Mouse (Mus musculus) granulocyte monocyte progenitor cell, adult 5-6 weeks (primary cell): ENCODE data around the gene Cd44. TPM values are rescaled to one million over a fixed set of nuclear protein-coding genes. Genes with fewer than 3 reads are reported as not detected.

ENCODE experiments used
- ATAC-seq: replicated peaks from 2 replicates; pipeline ENCODE4 v1.8.0; 2016; ENCODE audit warnings: mild to moderate bottlenecking, moderate TSS enrichment, inconsistent platforms; ENCODE audit not compliant: poor library complexity, severe bottlenecking
- total RNA-seq, 2 experiments: library from RNA; stranded (forward) in 1 of 2; stranded (reverse) in 1 of 2; fragments of 200-712, 200-1000 nt in 1 of 2; fragments of >200 nt in 1 of 2; fragmentation: Nextera tagmentation in 1 of 2; gene quantifications; 2 replicates each; pipeline ENCODE4 v1.2.3; 2014 to 2017

Gene Cd44
- total RNA-seq (2014; fragmentation: Nextera tagmentation) (119 and 145 TPM in 2 replicates), total RNA-seq (2017) (130 and 135 TPM in 2 replicates)

GRCm38 (mm10) chr2:102900875-102901827, at the start of gene Cd44:
Cd44 (minus strand) TSS chr2:102901665.
- ATAC-seq, result peak; percentile 73

DNA sequence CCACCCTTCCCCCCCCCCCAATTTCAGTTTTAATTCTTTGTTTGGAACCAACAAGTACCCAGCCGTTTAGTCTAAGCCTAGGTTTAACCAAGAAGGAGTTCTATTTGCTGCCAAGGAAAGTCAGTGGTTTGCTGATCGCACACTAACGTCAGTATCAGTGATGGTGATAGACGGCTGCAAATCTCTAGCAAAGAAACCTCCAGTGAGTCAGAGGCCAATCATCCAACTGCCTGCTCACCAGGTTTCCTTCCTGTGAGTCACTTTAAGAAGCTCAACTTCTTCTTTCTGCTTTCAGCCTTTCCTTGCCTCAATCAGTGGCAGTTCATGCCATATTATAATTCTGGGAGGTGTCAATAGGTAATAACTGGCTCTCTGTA, 47.0 kb upstream of the Cd44 start:
- ATAC-seq, result peak; percentile 67

- peak; percentile 46 for ATAC-seq
Measured at GRCm38 (mm10) chr2:102947846-102948480, 46.5 kb upstream of the Cd44 start.

- ATAC-seq, result no peak
Measured at GRCm38 (mm10) chr2:102945111-102945510, 43.6 kb upstream of the Cd44 start.

DNA sequence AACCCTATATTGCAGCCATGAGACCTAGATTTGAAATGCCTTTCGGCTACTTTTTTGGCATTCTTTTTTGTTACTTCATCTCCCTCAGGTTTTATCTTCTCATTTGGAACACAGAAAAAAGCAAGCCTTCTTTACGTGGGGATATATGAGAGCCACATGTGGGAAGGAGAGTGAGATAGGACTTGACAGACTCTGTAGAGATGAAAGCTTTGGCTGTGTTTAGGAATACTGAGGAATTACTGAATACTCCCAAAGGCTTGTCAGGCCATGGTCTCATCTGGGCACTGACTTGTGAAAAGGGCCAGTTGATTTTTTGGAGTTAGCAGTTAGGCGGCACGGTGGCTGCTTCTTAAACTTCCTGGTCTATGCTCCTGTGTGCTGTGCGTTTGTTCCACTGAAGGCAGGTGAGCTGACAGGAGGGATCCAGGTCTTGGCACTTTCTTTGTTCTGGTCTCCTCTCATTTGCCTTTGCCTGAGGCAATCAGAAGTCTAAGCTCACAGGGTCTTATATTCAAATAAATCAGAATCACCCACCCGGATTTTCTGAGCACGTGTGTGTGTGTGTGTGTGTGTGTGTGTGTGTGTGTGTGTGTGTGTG, 43.0 kb upstream of the Cd44 start:
- no peak for ATAC-seq

- ATAC-seq, result peak; percentile 76
Measured at GRCm38 (mm10) chr2:102943983-102944382, 42.5 kb upstream of the Cd44 start.

GRCm38 (mm10) chr2:102942782-102943080, 41.3 kb upstream of the Cd44 start:
- no peak for ATAC-seq

DNA sequence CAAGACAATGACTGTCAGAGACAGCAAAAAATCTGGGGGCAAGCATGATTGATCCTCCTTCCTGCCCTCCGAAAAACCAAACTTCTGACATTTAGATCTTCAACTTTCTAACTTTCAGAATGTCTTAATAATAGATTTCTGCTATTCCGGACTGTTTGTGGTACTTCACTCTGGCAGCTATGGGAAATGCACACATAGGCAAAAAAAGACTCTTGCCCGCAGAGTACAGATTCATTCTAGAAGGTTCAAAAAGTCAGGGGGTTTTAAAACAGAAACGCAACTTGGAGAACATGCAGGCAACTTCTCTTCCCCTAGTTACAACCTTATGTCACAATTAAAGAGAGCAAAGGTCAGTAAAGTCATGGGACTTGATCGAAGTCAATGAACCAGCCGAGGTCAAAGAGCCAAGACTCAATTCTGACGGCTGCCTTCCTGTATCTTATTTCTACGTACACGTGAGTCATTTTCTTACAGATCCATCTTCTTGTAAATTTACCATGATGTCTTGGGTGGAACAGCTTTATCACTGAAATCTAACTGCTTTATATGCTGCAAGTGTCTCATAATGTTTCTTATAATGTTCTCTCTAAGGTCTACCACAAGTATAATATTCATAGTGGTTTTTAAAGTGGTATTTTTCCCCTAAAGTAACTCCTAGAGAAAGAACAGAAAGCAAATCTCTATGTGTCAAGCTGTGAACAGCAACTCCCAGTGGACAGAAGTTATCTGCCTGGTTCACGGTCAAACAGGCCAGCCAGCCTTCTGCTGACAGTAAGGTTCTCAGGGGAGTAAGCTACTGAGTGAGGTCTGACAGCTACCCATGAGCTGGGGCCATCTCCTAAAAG, 40.7 kb upstream of the Cd44 start:
- no peak for ATAC-seq

GRCm38 (mm10) chr2:102940813-102941361, 39.4 kb upstream of the Cd44 start:
- ATAC-seq, result no peak

- ATAC-seq, result peak; percentile 25
Measured at GRCm38 (mm10) chr2:102940158-102940557, 38.7 kb upstream of the Cd44 start.

DNA sequence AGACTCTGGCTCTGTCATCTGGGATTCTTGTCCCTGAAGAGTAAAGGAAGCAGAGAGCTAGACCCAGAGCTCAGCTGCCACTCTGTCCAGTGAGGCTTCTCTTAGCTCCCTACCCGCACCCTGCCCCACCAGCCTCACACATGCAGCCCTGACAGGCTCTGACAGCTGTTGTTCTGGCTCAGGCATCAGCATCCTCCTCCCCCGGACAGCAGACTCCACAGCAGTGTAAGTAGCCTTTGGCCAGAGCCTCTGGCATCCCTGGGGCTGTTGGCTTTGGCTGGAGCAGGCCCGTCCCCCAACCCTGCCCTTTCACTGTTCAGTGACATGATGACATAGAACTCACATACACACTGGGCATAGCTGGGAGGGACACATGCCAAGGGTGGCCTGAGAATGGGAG, 35.4 kb upstream of the Cd44 start:
- ATAC-seq, result no peak

DNA sequence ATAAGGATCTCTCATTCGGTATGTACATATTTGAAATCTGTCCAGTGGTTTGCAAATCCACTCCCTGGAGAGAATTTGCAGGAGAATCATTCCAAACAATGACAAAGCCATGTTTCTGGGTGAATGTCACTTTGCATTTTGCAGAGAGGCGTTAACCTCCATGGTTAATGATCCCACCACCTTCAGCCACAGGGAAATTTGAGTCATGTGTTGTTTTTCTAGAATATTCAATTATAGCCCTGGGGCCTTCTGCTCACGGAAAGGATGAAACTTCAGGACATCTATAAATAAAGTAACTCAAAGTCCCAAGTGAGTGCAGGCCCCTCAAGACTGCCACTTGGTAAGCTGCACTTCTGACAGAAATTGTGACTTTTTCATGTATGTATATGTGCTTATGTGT, 33.4 kb upstream of the Cd44 start:
- ATAC-seq, result no peak

DNA sequence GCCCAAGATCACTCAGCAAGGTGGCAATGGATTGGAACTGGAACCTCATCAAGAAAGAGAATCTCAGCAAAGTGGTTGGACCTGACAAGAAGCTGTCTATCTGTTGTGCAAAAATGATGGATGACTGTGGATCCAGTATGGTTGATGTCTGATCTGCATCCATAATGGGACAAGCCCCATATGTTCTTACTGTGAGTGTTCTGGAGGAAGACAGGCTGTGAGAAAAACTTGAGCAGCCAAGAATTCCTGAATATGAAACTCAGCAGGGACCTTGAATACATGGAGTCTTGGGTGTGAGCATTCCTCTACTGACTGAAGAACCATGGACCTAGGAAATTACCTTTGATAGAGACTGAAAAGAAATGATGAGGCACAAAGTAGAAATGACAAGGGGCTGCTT, 32.3 kb upstream of the Cd44 start:
- ATAC-seq, result no peak

- no peak for ATAC-seq
Measured at GRCm38 (mm10) chr2:102933142-102933541, 31.7 kb upstream of the Cd44 start.

DNA sequence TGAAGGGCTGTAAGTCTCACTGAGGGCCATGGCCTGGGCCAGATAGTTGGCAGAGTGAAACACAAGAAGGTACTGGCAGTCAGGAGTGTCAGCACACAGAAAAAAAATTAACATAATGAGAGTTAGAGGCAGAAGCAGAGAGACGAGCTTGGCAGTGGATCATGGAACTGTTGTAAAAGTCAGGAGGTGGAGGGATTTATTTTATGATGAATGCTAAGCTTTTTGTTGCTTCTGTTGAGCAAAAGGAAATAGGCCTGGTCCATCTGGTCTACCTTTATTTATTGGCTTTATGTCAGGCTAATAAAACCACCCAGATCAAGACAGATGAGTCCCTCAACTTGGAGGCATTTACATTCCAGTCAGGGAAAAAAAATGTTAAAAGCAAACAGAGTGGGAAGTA, 31.2 kb upstream of the Cd44 start:
- ATAC-seq, result no peak

DNA sequence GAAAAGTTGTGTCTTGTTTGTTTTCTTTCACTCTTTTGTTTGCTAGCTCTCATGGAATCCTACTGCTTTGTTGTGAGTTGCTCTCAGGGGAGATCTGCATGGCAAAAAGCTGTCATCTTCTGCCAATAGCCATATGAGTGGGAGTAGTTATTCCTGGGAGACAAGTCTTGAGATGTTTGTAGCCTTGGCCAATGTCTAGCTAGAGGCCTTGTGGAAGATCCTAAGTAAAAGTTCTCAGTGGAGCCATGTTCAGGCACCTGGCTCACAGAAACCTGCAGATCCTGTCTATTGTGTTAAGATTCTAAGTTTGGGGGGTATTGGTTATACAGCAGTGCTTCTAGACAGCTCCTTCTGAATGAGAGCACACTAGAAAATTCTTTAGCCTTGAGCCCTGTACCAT, 26.7 kb upstream of the Cd44 start:
- ATAC-seq, result no peak

- no peak for ATAC-seq
Measured at GRCm38 (mm10) chr2:102924480-102924879, 23.0 kb upstream of the Cd44 start.

GRCm38 (mm10) chr2:102923682-102924081, 22.2 kb upstream of the Cd44 start:
- ATAC-seq, result no peak

DNA sequence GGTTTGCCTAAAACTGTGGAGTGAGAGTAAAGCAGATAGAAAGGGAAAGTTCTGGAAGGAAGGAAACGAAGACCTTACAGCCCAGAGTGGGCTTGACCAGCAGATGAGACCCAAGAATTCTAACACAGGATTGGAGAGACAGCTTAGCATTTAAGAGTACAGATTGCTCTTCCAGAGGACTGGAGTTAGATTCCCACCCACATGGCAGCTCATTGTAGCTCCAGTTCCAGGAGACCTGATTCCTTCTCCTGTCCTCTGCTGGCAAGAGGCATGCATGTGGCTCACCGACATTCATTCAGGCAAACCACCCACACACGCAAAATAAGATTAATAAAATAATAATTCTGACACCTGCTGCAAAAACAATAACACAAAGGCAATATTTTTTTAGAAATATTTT, 20.6 kb upstream of the Cd44 start:
- no peak for ATAC-seq

DNA sequence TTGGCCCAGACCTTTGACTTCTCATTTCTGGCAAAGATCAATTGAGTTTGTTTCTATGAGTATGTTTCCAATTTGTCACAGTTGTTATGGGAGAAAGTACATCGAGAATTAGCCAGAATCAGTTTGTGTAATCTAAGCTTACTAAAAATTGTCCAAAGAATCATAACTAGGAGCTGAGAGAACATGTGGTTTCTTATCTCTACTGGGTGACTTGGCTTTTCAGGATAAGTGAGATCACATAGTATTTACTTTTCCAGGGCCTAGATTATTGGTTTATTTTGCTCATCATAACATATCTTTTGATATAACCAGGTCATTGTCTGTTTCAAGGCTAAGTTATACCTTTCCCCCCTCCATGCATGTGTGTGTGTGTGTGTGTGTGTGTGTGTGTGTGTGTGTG, 16.8 kb upstream of the Cd44 start:
- ATAC-seq, result no peak
